Mouse (Mus musculus) midbrain, embryonic 16.5 days (tissue): ENCODE results near the gene Dpysl5. TPM values are rescaled to one million over a fixed set of nuclear protein-coding genes. Genes with fewer than 3 reads are reported as not detected.

ENCODE experiments used
- ATAC-seq: fragments of 200-750 bp; cut with Nextera tagmentation; 2 replicates; pipeline ENCODE4 v1.8.0; 2017; ENCODE audit warnings: moderate TSS enrichment
- H3K27ac ChIP-seq: fragments of 300-500 bp; sonication (generic); 2 replicates; pipeline ENCODE4 v1.5.1; 2014; ENCODE audit warnings: mild to moderate bottlenecking, low read length, mixed read lengths
- H3K27me3 ChIP-seq: fragments of 300-500 bp; sonication (generic); 2 replicates; pipeline ENCODE4 v1.6.1; 2014; ENCODE audit warnings: low read depth, low read length, mixed read lengths; ENCODE audit not compliant: control insufficient read depth, insufficient read depth
- H3K36me3 ChIP-seq: fragments of 300-500 bp; sonication (generic); 2 replicates; pipeline ENCODE4 v1.6.1; 2014; ENCODE audit warnings: mild to moderate bottlenecking, low read length, moderate library complexity, mixed read lengths; ENCODE audit not compliant: control insufficient read depth, insufficient read depth
- H3K4me1 ChIP-seq: fragments of 300-500 bp; sonication (generic); 2 replicates; pipeline ENCODE4 v1.6.1; 2014; ENCODE audit warnings: mild to moderate bottlenecking, low read length, mixed read lengths; ENCODE audit not compliant: control insufficient read depth, insufficient read depth
- H3K4me2 ChIP-seq: fragments of 300-500 bp; sonication (generic); 2 replicates; pipeline ENCODE4 v1.6.1; 2014; ENCODE audit warnings: mild to moderate bottlenecking, low read length, mixed read lengths
- H3K4me3 ChIP-seq: fragments of 300-500 bp; sonication (generic); 2 replicates; pipeline ENCODE4 v1.5.1; 2014; ENCODE audit warnings: low read depth, mild to moderate bottlenecking, low read length, moderate library complexity, mixed read lengths
- H3K9ac ChIP-seq: fragments of 300-500 bp; sonication (generic); 2 replicates; pipeline ENCODE4 v1.6.1; 2014; ENCODE audit warnings: low read depth, low read length, mixed read lengths
- H3K9me3 ChIP-seq: fragments of 300-500 bp; sonication (generic); replicated peaks from 2 replicates; pipeline ENCODE4 v1.6.1; 2014; ENCODE audit warnings: mild to moderate bottlenecking, low read length, mixed read lengths; ENCODE audit not compliant: control insufficient read depth, poor library complexity, severe bottlenecking
- WGBS: fragments of 180-500 bp; shearing (Covaris S2); extraction: QIAGEN DNeasy Blood & Tissue Kit; methylation state at CpG from one replicate; pipeline ENCODE4 v1.1.7; 2014; 5-methylcytosine and 5-hydroxymethylcytosine counted together
- polyA plus RNA-seq: library from polyadenylated mRNA; unstranded; fragments of >200 nt; fragmentation: Nextera tagmentation; extraction: Ambion mirVana; gene quantifications from 2 replicates; pipeline ENCODE4 v1.2.1, GENCODE M21; 2015

Dpysl5 gene
- polyA plus RNA-seq, 1 experiment from 2014 or later, result 306 TPM

DNA sequence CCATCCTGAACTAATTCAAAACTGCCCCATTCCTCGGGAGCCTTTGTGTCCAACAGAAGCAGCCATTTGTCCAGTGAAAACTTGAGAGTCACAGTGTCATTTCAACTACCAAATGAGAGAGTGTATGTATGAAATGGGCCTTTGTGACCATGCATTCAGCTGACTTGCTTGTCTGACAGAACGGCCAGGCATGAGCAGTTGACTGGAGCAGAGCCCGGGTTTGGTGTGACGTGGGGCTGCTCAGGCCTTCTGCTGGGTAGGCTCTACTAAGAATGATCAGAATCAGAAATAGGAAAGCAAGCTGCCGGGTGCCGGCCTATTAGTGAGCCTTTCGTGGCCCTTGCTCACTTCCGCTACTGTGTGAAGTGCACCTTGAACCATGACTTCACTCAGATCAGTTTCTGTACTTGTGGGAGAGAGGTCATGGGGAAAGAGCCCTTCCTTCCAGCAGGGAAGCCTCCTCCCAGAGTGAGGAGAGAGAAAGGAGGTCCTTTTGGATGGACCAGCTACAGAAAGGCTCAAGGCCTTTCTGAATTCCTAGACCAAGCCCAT lies 107.5 kb downstream of the Dpysl5 start:
- Histone ChIP-seq H3K4me3 (no peak overlapping the region), H3K27me3 (no peaks in the 10 kb centered on the region), H3K9me3 (no peaks in the 10 kb centered on the region), H3K27ac (no peak overlapping the region), H3K4me1 (peaks cover 29% of the 10 kb centered on the region), H3K36me3 (no peaks in the 10 kb centered on the region), H3K4me2 (no peak overlapping the region), H3K9ac (no peak overlapping the region)
- ATAC-seq, result no peak
- 84% methylated on average over 8 of the region's 8 CpGs for WGBS

- peaks cover 8% of the 10 kb centered on the region for H3K4me1 ChIP-seq
- no peak overlapping the region for H3K4me3 ChIP-seq
- H3K27me3 ChIP-seq, result no peaks in the 10 kb centered on the region
- no peak overlapping the region for H3K9ac ChIP-seq
- no peaks in the 10 kb centered on the region for H3K36me3 ChIP-seq
- ATAC-seq, result no peak
- WGBS, result 87% methylated on average over 5 of the region's 5 CpGs
- H3K9me3 ChIP-seq, result no peaks in the 10 kb centered on the region
- no peak overlapping the region for H3K27ac ChIP-seq
- no peak overlapping the region for H3K4me2 ChIP-seq
These were observed 111.3 kb downstream of the Dpysl5 start for GRCm38 (mm10) chr5:30822689-30823088.

DNA sequence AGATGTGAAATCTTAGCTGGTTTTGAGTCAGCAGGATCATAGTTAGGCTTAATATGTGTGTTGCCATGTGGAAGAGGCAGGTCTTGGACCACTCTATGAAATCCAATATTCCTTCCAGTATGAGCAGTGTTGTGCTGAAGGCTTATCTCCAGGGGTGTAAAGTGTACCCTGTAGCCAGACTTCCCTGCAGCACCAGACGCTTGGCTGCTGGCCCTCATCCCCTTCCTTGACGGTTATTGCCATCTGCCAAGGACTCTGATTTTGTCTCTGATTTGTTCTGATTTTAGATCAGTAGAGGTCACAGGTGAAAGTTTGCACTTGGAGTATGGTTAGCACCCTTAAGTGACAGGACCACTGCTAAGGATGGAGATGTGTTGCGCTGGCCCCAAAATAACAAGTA lies 111.7 kb downstream of the Dpysl5 start:
- Histone ChIP-seq H3K4me2 (no peak overlapping the region), H3K27ac (no peak overlapping the region), H3K36me3 (no peaks in the 10 kb centered on the region), H3K4me3 (no peak overlapping the region), H3K9ac (no peak overlapping the region), H3K4me1 (peaks cover 8% of the 10 kb centered on the region), H3K9me3 (no peaks in the 10 kb centered on the region), H3K27me3 (no peaks in the 10 kb centered on the region)
- ATAC-seq, result no peak
- 85% methylated on average over 3 of the region's 3 CpGs for WGBS

DNA sequence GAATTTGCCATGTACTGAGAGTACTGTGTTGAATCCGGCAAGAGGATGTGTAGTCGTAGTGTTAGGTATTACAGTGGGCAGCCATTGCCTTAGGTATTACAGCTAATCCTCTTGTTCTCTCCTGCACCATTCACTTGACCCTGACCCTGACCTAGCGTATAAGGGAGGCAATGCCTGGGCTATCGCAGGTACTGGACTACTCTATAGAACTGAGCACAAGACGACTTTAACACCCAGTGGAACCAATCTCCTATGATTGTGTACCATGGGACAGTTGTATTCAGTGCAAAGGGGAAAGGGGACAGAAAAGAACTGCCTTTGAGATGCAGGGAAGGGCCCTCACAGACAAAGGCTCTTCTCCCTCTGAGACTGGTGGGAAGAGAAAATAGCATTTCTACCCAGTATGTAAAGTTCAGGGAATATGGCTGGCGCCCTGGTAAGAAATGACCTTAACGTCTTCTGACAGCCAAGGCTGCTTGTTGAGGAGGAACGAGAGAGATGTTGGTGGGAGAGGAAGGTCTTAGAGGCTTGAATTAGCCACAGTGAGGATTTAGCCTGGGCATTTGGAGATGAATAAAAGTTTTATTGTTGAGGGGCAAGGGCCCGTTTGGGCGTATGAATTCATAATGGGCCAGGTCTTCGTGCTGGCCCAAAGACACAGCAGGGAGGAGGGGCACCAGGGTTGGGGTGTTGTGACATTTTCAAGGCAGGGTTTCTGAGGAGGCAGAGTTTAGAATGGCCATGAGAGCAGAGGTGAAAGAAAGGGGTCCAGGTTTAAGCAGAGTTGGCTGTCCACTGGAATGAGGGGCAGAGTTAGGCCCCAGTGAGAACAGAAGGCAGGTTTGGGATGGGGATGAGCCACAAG lies 113.0 kb downstream of the Dpysl5 start:
- H3K4me3 ChIP-seq, result no peak overlapping the region
- no peak for ATAC-seq
- no peak overlapping the region for H3K4me2 ChIP-seq
- H3K27me3 ChIP-seq, result no peaks in the 10 kb centered on the region
- H3K4me1 ChIP-seq, result peaks cover 8% of the 10 kb centered on the region
- H3K9ac ChIP-seq, result no peak overlapping the region
- no peaks in the 10 kb centered on the region for H3K9me3 ChIP-seq
- H3K36me3 ChIP-seq, result no peaks in the 10 kb centered on the region
- 26% methylated on average over 11 of the region's 11 CpGs for WGBS
- no peak overlapping the region for H3K27ac ChIP-seq

GRCm38 (mm10) chr5:30825166-30825565 lies 113.8 kb downstream of the Dpysl5 start:
- H3K4me3 ChIP-seq, result no peak overlapping the region
- no peaks in the 10 kb centered on the region for H3K9me3 ChIP-seq
- WGBS, result 42% methylated on average over 10 of the region's 10 CpGs
- no peak for ATAC-seq
- H3K9ac ChIP-seq, result no peak overlapping the region
- no peaks in the 10 kb centered on the region for H3K36me3 ChIP-seq
- no peak overlapping the region for H3K4me2 ChIP-seq
- H3K27me3 ChIP-seq, result no peaks in the 10 kb centered on the region
- H3K27ac ChIP-seq, result no peak overlapping the region
- peaks cover 8% of the 10 kb centered on the region for H3K4me1 ChIP-seq

GRCm38 (mm10) chr5:30825821-30826220 lies 114.5 kb downstream of the Dpysl5 start:
- no peak for ATAC-seq
- H3K4me3 ChIP-seq, result no peak overlapping the region
- no peaks in the 10 kb centered on the region for H3K27me3 ChIP-seq
- no peaks in the 10 kb centered on the region for H3K36me3 ChIP-seq
- H3K27ac ChIP-seq, result no peak overlapping the region
- no peak overlapping the region for H3K4me2 ChIP-seq
- peaks cover 8% of the 10 kb centered on the region for H3K4me1 ChIP-seq
- no peak overlapping the region for H3K9ac ChIP-seq
- WGBS, result 61% methylated on average over 6 of the region's 6 CpGs
- no peaks in the 10 kb centered on the region for H3K9me3 ChIP-seq

GRCm38 (mm10) chr5:30833416-30833815 lies 122.1 kb downstream of the Dpysl5 start:
- H3K36me3 ChIP-seq, result peaks cover 9% of the 10 kb centered on the region; the same call in 1 of the 2 replicates
- H3K27me3 ChIP-seq, result no peaks in the 10 kb centered on the region
- H3K9me3 ChIP-seq, result no peaks in the 10 kb centered on the region
- no peak for ATAC-seq
- no peaks in the 10 kb centered on the region for H3K4me1 ChIP-seq
- H3K4me2 ChIP-seq, result no peak overlapping the region
- H3K27ac ChIP-seq, result no peak overlapping the region
- no peak overlapping the region for H3K9ac ChIP-seq
- no peak overlapping the region for H3K4me3 ChIP-seq
- WGBS, result 93% methylated on average over 3 of the region's 3 CpGs

GRCm38 (mm10) chr5:30839731-30840130 lies 128.4 kb downstream of the Dpysl5 start:
- no peak overlapping the region for H3K27ac ChIP-seq
- no peaks in the 10 kb centered on the region for H3K9me3 ChIP-seq
- no peak overlapping the region for H3K4me2 ChIP-seq
- no peaks in the 10 kb centered on the region for H3K27me3 ChIP-seq
- WGBS, result 87% methylated on average over 2 of the region's 2 CpGs
- H3K36me3 ChIP-seq, result peaks cover 9% of the 10 kb centered on the region; the same call in 1 of the 2 replicates
- H3K4me3 ChIP-seq, result no peak overlapping the region
- H3K4me1 ChIP-seq, result no peaks in the 10 kb centered on the region
- no peak overlapping the region for H3K9ac ChIP-seq
- no peak for ATAC-seq

DNA sequence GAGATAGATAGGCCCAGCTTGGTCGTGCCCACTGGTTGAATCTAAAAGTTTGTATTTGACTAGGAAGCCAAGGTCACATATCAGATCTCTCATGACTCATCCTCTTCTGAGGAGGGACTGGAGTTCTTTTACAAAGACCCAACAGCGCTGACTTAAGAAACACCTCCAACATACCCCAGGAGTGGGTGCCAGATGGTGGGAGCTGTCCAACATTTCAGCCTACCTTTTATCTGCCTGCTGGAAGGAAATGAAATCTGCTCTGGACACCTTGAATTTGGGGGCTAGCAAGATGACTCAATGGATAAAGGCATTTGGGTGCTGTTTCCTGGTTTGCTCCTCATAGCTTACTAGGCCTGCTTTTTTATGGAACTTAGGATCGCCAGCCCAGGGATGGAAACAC lies 130.5 kb downstream of the Dpysl5 start:
- Histone ChIP-seq H3K4me2 (no peak overlapping the region), H3K9me3 (no peaks in the 10 kb centered on the region), H3K4me3 (no peak overlapping the region), H3K27me3 (no peaks in the 10 kb centered on the region), H3K36me3 (peaks cover 5% of the 10 kb centered on the region; the same call in 1 of the 2 replicates), H3K4me1 (no peaks in the 10 kb centered on the region), H3K27ac (no peak overlapping the region), H3K9ac (no peak overlapping the region)
- 61% methylated on average over 3 of the region's 3 CpGs for WGBS
- no peak for ATAC-seq
